Mouse (Mus musculus) heart, adult 8-10 months (tissue): ENCODE measurements at regions not wholly inside any gene's neighbourhood (a gene's known extent, or its start where the extent isn't known, plus 50 kb on each side); places are given as distances from the start of the nearest gene placed in this dataset.

Experiments
- DNase-seq: peaks from one replicate; pipeline ENCODE4 v3.0.0; 2022; ENCODE audit warnings: low spot score

DNA sequence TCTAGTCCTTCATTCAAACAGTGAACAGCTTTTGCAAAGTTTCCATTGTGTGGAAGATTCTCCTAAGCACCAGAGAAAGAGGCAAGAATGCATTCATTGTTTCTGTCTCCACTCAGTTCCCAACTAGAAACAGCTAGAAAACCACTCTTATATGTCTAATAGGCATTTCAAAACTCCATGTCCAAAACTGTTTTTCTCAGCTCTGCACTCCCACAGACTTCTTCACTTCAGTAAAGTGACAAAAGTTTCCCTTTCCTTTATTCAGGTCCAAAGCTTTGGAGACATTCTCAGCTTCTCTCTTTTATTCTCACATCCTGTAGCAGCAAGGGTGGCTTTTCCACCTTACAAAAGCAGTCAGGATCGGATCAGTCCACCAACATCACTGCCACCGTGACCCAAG, 166.0 kb downstream of the Mreg start:
- no peak for DNase-seq

DNA sequence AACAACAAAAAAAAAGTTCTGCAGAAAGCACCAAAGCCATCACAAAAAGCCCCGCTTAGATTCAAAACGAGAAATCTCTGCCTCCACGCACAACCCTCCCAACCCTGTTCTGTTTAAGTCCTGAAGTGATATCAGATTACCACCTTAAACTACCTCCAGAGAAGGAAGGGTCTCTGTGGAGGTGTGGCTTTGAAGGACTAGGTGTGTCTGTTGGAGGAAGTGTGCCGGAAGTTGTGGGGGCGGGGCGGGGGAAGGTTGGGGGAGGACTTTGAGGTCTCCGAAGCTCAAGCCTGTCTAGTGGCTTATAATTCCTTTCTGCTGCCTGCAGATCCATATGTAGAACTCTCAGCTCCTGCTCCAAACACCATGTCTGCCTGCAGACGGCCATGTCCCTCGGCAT, 173.6 kb downstream of the Mreg start:
- DNase-seq: no peak

DNA sequence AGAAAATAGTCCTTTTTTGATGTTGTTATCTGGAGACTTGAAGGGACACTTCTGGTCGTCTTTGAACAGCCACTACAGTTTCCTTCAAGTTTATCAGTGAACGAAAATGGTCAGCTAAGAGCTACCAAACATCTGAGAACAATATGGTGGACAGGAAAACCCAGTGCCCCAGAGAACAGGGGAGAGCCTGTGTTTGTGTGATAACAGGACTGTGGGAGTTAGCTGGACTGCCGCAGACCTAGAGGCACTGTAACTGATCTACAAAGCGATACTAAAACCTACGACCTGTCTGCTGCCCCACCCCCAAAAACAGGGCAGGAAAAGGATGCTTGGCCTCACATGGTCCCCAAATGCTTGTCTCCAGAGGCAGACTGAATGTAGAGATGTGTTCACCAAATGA, 175.5 kb downstream of the Mreg start:
- DNase-seq: no peak

DNA sequence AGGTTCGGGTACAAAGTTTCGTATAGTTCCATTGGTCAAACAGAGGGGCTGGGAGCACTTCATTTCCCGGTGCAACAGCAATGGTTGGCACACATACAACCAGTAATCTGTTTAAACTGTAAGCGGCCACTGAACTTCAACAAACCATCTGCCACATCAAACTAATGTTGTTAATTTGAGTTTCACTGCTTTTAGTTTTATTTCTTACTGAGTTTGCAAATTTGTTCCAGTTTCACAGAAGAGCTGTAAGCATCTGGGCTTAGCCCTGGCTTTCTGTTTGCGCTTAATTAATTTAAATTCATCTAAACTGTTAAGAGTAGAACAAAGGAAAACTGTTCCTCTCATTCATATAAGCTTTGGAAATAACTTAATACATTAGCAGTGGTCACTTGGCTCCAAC, 176.0 kb downstream of the Mreg start:
- DNase-seq: no peak

DNA sequence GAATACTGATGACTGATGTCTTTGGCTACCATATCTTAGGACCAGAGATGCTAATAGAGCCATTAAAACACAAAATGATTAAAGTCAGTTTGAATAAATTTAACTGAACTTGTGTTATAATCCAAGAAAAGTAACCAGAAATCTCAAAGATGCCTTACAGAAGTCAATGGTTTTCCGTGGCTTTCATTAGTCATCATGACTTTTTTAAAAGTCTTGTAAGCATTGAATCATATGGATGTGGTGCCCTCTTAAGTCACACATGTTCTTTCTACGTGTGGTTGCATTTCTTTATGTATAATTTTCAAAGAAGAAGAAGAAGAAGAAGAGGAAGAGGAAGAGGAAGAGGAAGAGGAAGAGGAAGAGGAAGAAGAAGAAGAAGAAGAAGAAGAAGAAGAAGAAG, 178.2 kb downstream of the Mreg start:
- no peak for DNase-seq

DNA sequence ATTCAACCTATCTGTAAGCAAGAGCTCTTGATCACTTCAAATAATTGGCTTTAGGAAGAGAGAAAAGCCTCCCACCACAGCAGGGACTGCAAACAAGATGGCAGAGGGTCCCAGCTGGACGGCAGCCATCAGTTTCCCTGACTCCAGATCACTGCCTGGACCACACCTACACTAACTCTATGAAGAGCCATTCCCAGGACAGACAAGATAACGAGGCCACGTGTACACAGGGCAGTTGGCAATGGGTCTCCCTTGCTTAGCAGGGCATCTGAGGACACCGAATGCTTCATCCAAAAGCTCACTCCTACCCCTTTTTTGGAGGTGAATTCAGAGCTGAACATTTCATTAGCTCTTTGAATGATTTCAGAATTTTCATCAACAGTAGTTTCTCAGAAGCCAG, 179.9 kb downstream of the Mreg start:
- DNase-seq: no peak

DNA sequence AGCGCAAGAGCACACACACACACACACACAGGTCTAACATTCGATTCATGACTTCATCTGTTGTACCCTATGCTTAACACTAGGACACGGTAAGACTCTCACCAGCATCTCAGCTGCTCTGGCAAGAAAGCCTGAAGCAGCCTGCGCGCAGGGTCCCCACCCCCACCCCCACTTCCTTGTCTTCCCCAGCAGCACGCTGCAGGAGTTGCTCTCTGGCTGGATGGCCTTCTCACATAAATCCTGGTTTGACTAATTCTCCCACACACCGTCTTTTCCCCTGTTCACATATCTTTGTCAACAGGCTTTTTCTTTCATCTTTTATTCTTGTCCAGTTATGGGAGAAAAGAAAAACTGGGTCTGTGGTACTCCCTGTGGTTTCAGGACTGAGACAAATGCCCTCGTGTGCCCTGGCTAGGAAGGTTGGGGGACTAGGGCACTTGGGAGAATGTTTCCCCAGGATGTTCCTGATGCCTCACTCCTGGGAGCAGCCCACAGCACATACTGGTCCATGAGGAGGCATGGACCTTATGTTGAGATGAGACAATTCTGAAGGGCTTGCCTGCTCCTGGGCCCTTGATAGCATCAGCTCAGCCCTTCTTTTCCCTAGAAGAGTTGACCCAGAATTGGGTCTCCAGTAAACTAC, 181.2 kb downstream of the Mreg start:
- no peak for DNase-seq

DNA sequence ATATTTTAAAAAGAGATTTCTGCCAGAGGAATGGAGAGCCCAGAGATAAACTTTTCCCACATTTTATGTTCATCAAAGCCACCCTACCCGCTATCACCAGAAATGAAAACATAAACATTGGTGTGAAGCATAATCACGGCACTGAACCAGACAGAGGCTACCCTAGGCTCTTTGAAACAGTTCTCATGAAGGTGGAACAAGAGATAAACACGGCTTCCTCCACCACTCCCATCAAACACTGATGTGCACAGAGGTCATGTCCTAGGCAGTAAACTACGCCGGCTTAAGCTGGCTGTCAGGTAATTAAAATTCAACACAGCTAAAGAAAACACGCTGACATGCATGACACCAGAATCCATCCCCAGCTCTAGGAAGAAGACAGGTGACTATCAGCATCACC, 182.5 kb downstream of the Mreg start:
- no peak for DNase-seq

DNA sequence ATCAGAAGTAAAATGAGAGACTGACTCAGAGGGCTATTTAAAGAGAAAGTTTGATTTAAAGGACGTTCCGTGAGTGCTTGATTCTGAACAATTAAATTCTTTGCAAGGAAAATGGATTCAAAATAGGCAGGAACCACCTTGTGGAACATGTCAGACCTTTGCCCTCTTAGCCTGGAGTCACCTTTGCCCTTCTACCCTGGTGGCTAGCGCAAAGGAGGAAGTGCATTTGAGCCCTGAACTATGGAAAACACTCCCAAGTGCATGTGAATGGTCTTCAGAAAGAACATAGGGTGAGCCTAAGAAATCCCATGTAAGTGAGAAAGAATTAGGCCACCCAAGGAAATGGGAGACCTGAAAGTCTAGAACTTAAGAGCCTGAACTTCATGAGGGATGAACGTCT, 185.2 kb downstream of the Mreg start:
- no peak for DNase-seq

DNA sequence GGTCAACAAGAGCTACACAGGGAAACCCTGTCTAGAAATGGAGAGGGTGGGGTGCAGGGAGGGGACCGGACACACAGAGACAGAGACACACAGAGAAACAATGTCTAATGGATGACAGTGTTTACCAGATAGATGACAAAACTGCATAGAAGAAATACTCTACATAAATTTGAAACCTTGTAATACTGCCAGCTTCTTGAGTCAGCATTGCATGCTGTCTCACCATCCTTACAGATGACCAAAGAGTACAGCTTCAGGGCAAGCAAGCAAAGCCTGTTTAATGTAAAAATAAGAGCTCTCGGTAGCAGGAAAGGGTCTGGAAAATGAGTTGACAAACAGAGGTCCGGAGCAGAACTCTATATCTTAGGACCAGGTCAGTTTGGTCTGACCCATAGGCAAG, 189.5 kb downstream of the Mreg start:
- DNase-seq: no peak

DNA sequence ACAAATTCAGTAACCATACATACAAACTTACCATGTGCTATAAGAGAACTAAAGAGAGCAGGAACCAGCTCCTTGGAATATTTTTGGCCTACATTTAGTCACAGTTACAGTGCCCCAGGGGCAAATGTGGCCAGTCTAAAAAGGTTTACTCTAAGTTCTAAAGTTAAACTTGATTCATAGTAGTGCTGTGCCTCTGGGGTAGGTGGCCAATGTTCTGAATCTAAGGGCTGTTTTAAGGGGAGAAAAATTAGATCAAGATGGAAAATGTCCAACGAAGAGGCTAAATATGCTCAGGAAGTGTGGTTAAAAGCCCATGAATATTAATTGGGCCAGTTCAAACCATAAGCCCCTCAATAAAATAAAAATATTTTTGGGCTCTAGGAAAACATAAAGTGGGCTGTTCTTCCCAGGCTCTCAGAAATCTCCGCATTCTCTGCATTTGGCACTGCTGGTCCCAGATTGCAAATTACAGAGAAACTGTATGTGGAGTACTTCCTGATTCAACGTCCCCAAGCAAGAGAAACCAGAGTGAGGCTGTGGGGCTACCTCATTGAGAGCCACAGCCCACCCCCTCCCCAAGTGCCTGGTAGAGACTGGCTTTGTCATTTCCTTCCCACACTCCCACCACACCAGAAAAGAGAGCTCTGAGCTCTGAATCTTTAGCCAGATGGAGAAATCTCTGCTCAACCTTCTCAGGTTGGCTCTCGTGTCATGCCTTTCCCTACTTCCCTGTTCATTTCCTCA, 193.5 kb downstream of the Mreg start:
- DNase-seq: no peak

DNA sequence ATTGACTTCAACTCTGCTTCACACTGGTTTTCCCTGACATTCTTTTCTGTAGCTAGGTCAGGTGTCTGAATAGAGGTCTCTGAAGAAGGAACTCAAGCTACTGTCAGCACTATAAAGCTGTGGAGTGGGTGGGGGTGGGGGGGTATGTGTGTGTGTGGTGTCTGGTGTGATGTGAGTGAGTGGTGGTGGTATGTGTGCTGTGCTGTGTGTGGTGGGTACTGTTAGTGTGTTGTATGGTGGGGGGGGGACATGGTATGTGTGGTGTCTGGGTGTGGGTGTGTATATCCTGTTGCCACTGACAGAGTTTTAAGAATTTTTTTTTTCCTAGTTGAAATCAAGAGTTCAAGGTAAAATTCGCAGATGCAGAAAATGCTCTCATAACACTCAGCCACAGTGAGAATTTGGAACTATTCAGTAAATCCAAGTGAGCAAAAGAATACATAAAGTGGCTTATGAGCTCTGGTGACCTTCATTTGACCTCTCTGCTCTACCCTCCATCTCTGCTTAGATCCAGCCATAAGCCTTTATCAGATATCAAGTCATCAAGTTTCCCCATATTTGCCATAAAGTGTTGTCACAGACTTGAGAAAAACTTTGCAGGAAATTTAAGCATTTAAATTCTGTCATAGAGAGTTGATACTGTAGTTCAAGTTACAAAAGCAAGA, 194.2 kb downstream of the Mreg start:
- DNase-seq: no peak

DNA sequence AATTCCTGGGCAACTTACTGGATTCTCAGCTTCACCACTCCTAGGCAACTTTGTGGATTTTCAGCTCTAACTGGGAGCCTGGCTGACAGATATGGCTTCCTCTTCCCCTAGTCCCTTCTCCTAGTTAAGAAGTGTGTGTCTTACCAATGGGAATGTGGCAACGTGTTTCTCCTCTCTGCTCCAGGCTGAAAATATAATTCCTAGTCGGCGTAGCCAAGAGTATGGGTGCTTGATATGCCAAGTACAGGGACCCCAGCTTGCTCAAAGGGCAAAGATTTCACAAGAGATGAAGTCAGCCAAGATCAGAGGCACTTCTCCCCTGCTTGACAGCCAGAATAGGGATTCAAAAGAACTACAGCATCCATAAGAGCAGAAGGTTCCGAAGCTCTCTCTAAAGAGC, 196.6 kb downstream of the Mreg start:
- DNase-seq: no peak

DNA sequence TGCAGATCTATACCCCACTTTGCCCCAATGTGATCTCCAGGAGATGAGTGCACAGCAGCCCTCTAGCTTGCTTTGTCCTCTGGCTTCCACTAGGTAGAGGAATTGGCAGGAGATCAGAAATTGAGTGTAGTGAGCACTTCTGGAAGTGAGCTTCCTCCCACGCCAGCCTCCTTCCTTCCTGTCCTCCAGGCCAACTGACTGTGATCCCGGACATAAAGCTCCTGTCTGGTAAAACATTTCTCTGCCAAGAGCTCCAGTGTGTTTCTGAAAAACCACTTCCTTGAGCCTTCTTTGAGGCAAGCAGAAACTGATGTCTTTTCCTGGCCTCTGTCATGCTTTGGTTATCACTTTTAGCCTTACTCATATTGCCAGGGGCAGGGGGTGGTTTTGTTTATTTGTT, 197.5 kb downstream of the Mreg start:
- peak; percentile 57 for DNase-seq

DNA sequence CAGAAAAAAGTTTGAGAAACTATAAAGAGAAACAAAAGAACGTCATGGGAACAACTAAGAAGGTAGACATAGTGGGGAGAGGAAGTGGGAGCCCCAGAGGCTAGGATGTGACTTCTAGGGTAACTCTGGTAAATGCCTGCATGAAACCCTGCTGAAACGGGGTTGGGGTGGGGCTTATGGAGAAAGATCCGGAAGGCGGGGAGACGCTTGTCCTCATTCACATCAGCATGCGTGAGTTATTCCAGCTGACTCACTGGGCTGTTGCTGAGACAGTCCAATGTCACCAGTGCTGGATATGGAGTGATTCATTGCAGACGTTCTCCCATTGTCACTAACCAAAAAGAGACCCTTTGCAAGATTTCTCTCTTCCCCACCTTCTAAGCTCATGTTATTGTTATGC, 198.2 kb downstream of the Mreg start:
- DNase-seq: peak; percentile 9

DNA sequence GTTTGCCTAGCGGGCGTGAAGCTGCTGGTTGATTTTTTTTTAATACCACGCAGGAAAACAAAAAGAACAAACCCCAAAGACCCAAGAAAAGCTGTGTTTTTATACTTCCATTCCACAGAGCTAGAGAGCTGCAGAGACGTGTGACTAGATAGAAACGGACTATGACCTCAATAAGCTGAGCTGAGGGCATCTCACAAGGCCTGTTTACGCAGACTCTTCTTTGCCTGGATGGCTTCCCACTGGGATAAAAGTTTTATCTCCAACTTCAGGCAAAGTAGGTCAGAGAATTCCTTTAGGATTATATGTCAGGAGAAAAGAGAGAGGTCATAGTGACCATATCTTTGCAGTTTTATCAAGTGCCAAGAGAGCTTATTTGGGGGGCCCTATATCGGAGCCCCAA, 199.4 kb downstream of the Mreg start:
- DNase-seq: peak; percentile 20

DNA sequence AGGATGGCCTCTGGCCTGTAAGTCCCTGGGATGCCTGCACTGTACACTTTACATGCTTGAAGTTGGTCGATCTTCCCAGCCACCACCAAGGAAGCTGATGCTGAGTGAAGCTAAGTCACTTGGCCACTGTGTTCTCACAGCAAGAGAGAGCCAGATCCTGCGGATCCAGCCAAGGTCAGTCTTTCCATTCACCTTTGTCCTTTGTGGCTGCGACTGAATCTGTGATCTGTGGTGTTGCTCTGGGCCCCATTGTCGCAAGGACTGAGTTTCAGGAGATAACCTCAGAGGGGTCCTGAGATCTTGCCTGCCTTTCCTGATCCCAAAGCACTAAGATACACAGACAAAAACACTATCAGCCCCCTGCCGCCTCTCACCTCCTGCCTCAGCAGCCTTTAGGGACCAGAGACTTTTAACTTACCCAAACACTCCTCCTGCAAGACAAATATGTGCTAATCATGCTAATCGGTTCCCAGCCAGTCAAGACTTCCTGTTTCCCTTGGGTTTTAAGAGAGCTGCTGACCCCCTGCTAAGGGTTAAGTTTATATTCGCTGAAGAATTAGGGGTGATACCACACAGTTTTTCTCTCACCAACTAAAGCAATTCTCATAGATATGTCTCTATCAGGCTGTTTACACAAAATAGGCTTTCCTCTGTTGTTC, 202.7 kb downstream of the Mreg start:
- no peak for DNase-seq

DNA sequence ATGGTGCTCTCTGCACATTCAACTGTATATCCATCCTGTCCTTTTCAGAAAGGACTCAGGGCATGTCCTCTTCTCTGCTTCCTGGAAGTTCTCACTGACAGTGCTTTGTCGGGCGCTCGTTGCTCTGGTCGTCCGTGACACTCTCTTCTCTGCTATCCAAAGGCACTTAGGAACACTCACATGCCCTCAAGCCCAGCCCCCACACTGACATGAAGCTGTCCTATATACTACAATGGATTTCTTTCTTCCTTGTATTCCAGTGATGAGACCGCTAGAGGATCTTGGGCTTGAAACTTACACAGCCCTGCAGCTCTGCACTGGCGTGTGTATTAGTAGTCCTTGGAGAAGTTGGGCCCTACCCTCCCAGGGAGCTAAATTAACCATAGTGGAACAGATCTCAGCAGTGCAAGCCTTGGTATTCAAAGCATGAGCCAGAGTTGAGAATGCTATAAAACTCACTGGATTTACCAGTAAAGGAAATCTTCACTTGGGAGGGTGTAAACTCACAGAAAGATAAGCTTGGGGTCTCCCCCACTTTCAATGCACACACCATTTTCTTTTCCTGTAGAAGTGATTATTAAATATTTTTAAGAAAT, 205.3 kb downstream of the Mreg start:
- DNase-seq: no peak

DNA sequence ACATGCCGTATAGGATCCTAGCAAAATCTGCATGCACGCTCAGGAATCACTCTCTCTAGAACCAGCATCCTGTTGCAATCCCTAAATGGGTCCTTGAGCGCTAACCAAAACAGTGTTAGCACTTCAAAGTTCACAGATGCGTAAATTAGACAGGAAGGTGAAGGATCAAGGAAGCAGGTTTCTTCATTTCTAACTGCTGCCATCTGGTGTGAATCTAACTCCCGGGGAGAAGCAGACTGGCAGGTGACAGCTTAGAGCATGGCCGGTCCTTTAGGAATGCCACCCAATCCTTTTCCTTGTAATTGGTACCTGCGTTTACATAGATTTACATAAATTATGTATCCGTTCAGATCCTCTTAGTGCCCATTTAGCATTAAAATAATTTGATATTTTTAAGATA, 206.2 kb downstream of the Mreg start:
- DNase-seq: no peak

DNA sequence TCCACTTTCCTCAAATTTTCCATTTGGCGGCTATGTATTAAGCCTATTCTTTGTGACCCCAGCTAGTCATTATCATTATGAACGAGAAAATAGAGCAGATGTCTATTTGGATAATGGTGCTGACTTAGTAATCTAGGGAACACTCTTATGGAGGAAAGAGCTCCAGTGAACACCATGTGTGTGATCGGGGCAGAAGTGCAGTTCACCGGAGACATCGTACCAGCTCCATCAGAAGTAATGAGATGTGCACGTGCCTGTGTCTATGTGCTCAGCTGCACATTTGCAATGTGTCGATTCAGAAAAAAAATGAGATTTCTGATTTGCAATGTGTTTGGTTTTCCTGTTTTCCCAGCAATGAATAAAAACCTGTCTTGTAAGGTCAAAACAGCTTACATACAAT, 206.6 kb downstream of the Mreg start:
- no peak for DNase-seq

DNA sequence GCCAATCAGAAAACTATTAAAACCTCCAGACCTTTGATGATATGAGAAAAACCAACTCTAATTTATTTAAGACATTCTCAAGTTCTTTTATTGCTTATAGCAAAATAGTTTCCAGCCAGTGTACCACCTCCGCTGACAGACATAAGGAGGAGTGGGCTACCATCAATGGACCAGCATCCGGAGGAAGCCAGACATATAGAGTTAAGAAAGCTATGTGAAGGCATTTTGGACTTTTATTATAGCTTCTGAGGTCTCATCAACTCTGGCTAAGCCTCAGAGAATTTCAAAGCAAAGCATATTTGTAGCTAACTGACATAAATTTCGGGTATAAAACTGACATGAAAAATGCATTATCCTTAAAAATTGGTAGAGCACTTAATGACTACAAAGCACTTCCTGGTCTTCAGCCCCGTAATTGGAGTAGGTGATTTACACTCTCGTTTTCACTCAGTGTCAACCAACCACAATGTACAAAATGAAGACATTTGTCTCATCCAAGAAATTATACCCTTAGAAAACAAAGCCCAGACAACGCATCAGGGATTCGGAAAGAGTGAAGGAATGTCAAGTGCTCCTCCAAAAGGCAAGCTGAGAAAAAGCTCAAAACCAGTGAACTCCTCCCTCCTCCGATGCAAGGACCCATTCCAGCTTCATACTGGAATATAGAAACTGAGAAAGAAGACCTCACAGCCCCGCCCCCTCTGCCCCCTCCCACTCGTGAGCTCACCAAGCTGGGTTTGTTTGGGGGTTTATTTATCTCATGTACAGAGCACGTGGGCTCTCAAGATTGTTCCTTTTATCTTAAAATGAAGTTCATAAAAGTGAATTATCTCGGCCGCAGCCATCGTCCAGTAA, 208.5 kb downstream of the Mreg start:
- no peak for DNase-seq
